Mouse (Mus musculus): ENCODE measurements around the gene Pknox1.

GRCm38 (mm10) chr17:31635781-31636180 is 71.2 kb downstream of the Pknox1 start:
- TF ChIP-seq CTCF (conservative IDR thresholded peaks at IDR 0.05; ENCODE audit: insufficient read depth, insufficient read length, low read depth, low read length): no peak
- TF ChIP-seq POLR2A (IDR thresholded peaks at IDR 0.05; ENCODE audit: low read depth, low read length): no peak

Measured in kidney, adult 2 months (tissue).